Mouse (Mus musculus): Measurements from ENCODE around the gene Card19. TPM values are rescaled to one million over a fixed set of nuclear protein-coding genes. Genes with fewer than 3 reads are reported as not detected.

Card19 gene
- total and polyA plus RNA-seq, 2 experiments from 2014 or later: 136 to 188 TPM

GRCm38 (mm10) chr13:49187288-49188218, 28.3 kb downstream of the Card19 start, which contains the start of gene Ninj1:
Gene Ninj1, plus strand, starts transcription at chr13:49187485.
- peak within 1 kb of the TSS; percentile 77 for H3K9ac ChIP-seq (replicated peaks; ENCODE audit: low read depth, low read length)
- DNase-seq (ENCODE audit: low spot score) (peak; percentile 86), ATAC-seq (ENCODE audit: insufficient read depth, low read depth) (peak; percentile 91)
- peak within 1 kb of the TSS; percentile 72 for H3K4me3 ChIP-seq (ENCODE audit: low read depth, low read length)
- H3K36me3 ChIP-seq (replicated peaks; ENCODE audit: control insufficient read depth, insufficient read depth, low read length): no peaks in the 10 kb centered on the region
- H3K27ac ChIP-seq (ENCODE audit: low read depth): peak within 1 kb of the TSS; percentile 90
- no peak; the same call in 1 of the 2 replicates for TF ChIP-seq CTCF (IDR thresholded peaks at IDR 0.05; ENCODE audit: low read depth)
- 0 out of 2 replicates have a peak, but pooled peaks have one; percentile 22 for TF ChIP-seq EP300 (IDR thresholded peaks at IDR 0.05; ENCODE audit: low read depth)
- H3K27me3 ChIP-seq (ENCODE audit: control insufficient read depth, insufficient read depth, low read length): no peaks in the 10 kb centered on the region
- no peaks in the 10 kb centered on the region for H3K9me3 ChIP-seq (replicated peaks; ENCODE audit: control insufficient read depth, low read length)
- H3K4me2 ChIP-seq (ENCODE audit: low read depth, low read length): peak within 1 kb of the TSS; percentile 97
- WGBS: under 1% methylated on average over 72 of the region's 87 CpGs
- peaks cover 41% of the 10 kb centered on the region for H3K4me1 ChIP-seq (ENCODE audit: control insufficient read depth, insufficient read depth)

- WGBS: 16% methylated on average over 11 of the region's 11 CpGs
These were observed 29.0 kb downstream of the Card19 start for GRCm38 (mm10) chr13:49186798-49187287.

GRCm38 (mm10) chr13:49183646-49184045, 32.2 kb downstream of the Card19 start:
- Histone ChIP-seq H3K9me3 (replicated peaks; ENCODE audit: control insufficient read depth, low read length) (no peaks in the 10 kb centered on the region), H3K9ac (replicated peaks; ENCODE audit: low read depth, low read length) (no peak overlapping the region), H3K36me3 (replicated peaks; ENCODE audit: control insufficient read depth, insufficient read depth, low read length) (no peaks in the 10 kb centered on the region), H3K27me3 (ENCODE audit: control insufficient read depth, insufficient read depth, low read length) (no peaks in the 10 kb centered on the region), H3K4me3 (ENCODE audit: low read depth, low read length) (no peak overlapping the region), H3K4me1 (ENCODE audit: control insufficient read depth, insufficient read depth) (peaks cover 24% of the 10 kb centered on the region), H3K27ac (ENCODE audit: low read depth) (no peak overlapping the region), H3K4me2 (ENCODE audit: low read depth, low read length) (no peak overlapping the region)
- no peak for ATAC-seq (ENCODE audit: insufficient read depth, low read depth)
- no peak for DNase-seq (ENCODE audit: low spot score)
- WGBS: 51% methylated on average over 5 of the region's 5 CpGs
- no peak for TF ChIP-seq EP300 (IDR thresholded peaks at IDR 0.05; ENCODE audit: low read depth)
- no peak for TF ChIP-seq CTCF (IDR thresholded peaks at IDR 0.05; ENCODE audit: low read depth)

More at GRCm38 (mm10) chr13:49186798-49187287, 29.0 kb downstream of the Card19 start:
- Histone ChIP-seq H3K4me3 (ENCODE audit: low read depth, low read length) (peak overlapping the region; percentile 72; the same call in 1 of the 2 replicates), H3K4me1 (ENCODE audit: control insufficient read depth, insufficient read depth) (peaks cover 41% of the 10 kb centered on the region), H3K9ac (replicated peaks; ENCODE audit: low read depth, low read length) (peak overlapping the region; percentile 77), H3K27ac (ENCODE audit: low read depth) (peak overlapping the region; percentile 90), H3K4me2 (ENCODE audit: low read depth, low read length) (peak overlapping the region; percentile 97), H3K9me3 (replicated peaks; ENCODE audit: control insufficient read depth, low read length) (no peaks in the 10 kb centered on the region), H3K36me3 (replicated peaks; ENCODE audit: control insufficient read depth, insufficient read depth, low read length) (no peaks in the 10 kb centered on the region), H3K27me3 (ENCODE audit: control insufficient read depth, insufficient read depth, low read length) (no peaks in the 10 kb centered on the region)
- TF ChIP-seq EP300 (IDR thresholded peaks at IDR 0.05; ENCODE audit: low read depth) (no peak), CTCF (IDR thresholded peaks at IDR 0.05; ENCODE audit: low read depth) (no peak)
- ATAC-seq (ENCODE audit: insufficient read depth, low read depth): peak; percentile 3; the same call in 1 of the 2 replicates
- DNase-seq (ENCODE audit: low spot score): no peak

GRCm38 (mm10) chr13:49183161-49183560, 32.7 kb downstream of the Card19 start:
- no peak overlapping the region for H3K4me3 ChIP-seq (ENCODE audit: low read depth, low read length)
- peaks cover 24% of the 10 kb centered on the region for H3K4me1 ChIP-seq (ENCODE audit: control insufficient read depth, insufficient read depth)
- H3K9me3 ChIP-seq (replicated peaks; ENCODE audit: control insufficient read depth, low read length): no peaks in the 10 kb centered on the region
- no peaks in the 10 kb centered on the region for H3K27me3 ChIP-seq (ENCODE audit: control insufficient read depth, insufficient read depth, low read length)
- 30% methylated on average over 5 of the region's 5 CpGs for WGBS
- TF ChIP-seq EP300 (IDR thresholded peaks at IDR 0.05; ENCODE audit: low read depth) (no peak), CTCF (IDR thresholded peaks at IDR 0.05; ENCODE audit: low read depth) (no peak)
- no peak overlapping the region for H3K4me2 ChIP-seq (ENCODE audit: low read depth, low read length)
- no peaks in the 10 kb centered on the region for H3K36me3 ChIP-seq (replicated peaks; ENCODE audit: control insufficient read depth, insufficient read depth, low read length)
- DNase-seq (ENCODE audit: low spot score) (no peak), ATAC-seq (ENCODE audit: insufficient read depth, low read depth) (no peak)
- no peak overlapping the region for H3K9ac ChIP-seq (replicated peaks; ENCODE audit: low read depth, low read length)
- peak overlapping the region; percentile 36; the same call in 1 of the 2 replicates for H3K27ac ChIP-seq (ENCODE audit: low read depth)

- H3K27ac ChIP-seq (ENCODE audit: low read depth): no peak overlapping the region
- H3K27me3 ChIP-seq (ENCODE audit: control insufficient read depth, insufficient read depth, low read length): no peaks in the 10 kb centered on the region
- no peak overlapping the region for H3K9ac ChIP-seq (replicated peaks; ENCODE audit: low read depth, low read length)
- ATAC-seq (ENCODE audit: insufficient read depth, low read depth): no peak
- H3K36me3 ChIP-seq (replicated peaks; ENCODE audit: control insufficient read depth, insufficient read depth, low read length): no peaks in the 10 kb centered on the region
- H3K9me3 ChIP-seq (replicated peaks; ENCODE audit: control insufficient read depth, low read length): no peaks in the 10 kb centered on the region
- peaks cover 15% of the 10 kb centered on the region; the same call in 1 of the 2 replicates for H3K4me1 ChIP-seq (ENCODE audit: control insufficient read depth, insufficient read depth)
- TF ChIP-seq CTCF (IDR thresholded peaks at IDR 0.05; ENCODE audit: low read depth) (no peak), EP300 (IDR thresholded peaks at IDR 0.05; ENCODE audit: low read depth) (no peak)
- 85% methylated on average over 3 of the region's 3 CpGs for WGBS
- no peak overlapping the region for H3K4me2 ChIP-seq (ENCODE audit: low read depth, low read length)
- H3K4me3 ChIP-seq (ENCODE audit: low read depth, low read length): no peak overlapping the region
- no peak for DNase-seq (ENCODE audit: low spot score)
These were observed 34.3 kb downstream of the Card19 start for GRCm38 (mm10) chr13:49181411-49181984.
